Mouse (Mus musculus) C2C12 (cell line): ENCODE data around the gene Pla2g5. TPM values are rescaled to one million over a fixed set of nuclear protein-coding genes. Genes with fewer than 3 reads are reported as not detected.

Source experiments
- H3K27me3 ChIP-seq: one replicate; pipeline ENCODE4 v1.6.1; 2011; ENCODE audit not compliant: control insufficient read depth, insufficient read depth, insufficient read length
- H3K36me3 ChIP-seq: one replicate; pipeline ENCODE4 v1.6.1; 2011; ENCODE audit not compliant: control insufficient read depth, insufficient read depth
- H3K4me3 ChIP-seq: one replicate; pipeline ENCODE4 v1.5.1; 2011; ENCODE audit warnings: mild to moderate bottlenecking, control low read depth; ENCODE audit not compliant: poor library complexity, insufficient read depth, severe bottlenecking
- H3K79me2 ChIP-seq: one replicate; pipeline ENCODE4 v1.6.1; 2011; ENCODE audit not compliant: control insufficient read depth, insufficient read depth
- H3K79me3 ChIP-seq: one replicate; pipeline ENCODE4 v1.6.1; 2011; ENCODE audit warnings: low read depth, control low read depth
- H3ac ChIP-seq: one replicate; pipeline ENCODE3; 2011; ENCODE audit warnings: low read depth; ENCODE audit not compliant: control insufficient read depth, insufficient read length
- CEBPB ChIP-seq: IDR thresholded peaks from one replicate; pipeline ENCODE4 v1.6.1; 2011; ENCODE audit warnings: low read depth, mild to moderate bottlenecking, control low read depth, moderate library complexity
- CTCF ChIP-seq: IDR thresholded peaks from one replicate; pipeline ENCODE4 v1.5.1; 2011; ENCODE audit not compliant: control insufficient read depth, insufficient read depth, insufficient read length
- FOSL1 ChIP-seq: IDR thresholded peaks from one replicate; pipeline ENCODE4 v1.8.0; 2011; ENCODE audit warnings: mild to moderate bottlenecking, low read length; ENCODE audit not compliant: poor library complexity, insufficient read depth, severe bottlenecking
- MAX ChIP-seq: IDR thresholded peaks from one replicate; pipeline ENCODE4 v1.6.1; 2011; ENCODE audit warnings: mild to moderate bottlenecking, control low read depth
- MYOD1 ChIP-seq: IDR thresholded peaks from one replicate; pipeline ENCODE4 v1.6.1; 2011; ENCODE audit warnings: low read depth; ENCODE audit not compliant: control insufficient read depth, insufficient read length
- MYOG ChIP-seq: IDR thresholded peaks from one replicate; pipeline ENCODE4 v1.6.1; 2011; ENCODE audit not compliant: control insufficient read depth, insufficient read length; ENCODE audit errors: extremely low read depth
- USF1 ChIP-seq: IDR thresholded peaks from one replicate; pipeline ENCODE4 v1.6.1; 2011; ENCODE audit warnings: low read depth, mild to moderate bottlenecking, control low read depth, moderate library complexity
- polyA plus RNA-seq: library from polyadenylated mRNA; unstranded; fragments of >200 nt; fragmentation: generic; extraction: Trizol; gene quantifications from one replicate; pipeline ENCODE4 v1.2.1, GENCODE M21; 2012; ENCODE audit warnings: missing spikeins

Gene Pla2g5
- polyA plus RNA-seq, 1 experiment: 0.06 TPM

DNA sequence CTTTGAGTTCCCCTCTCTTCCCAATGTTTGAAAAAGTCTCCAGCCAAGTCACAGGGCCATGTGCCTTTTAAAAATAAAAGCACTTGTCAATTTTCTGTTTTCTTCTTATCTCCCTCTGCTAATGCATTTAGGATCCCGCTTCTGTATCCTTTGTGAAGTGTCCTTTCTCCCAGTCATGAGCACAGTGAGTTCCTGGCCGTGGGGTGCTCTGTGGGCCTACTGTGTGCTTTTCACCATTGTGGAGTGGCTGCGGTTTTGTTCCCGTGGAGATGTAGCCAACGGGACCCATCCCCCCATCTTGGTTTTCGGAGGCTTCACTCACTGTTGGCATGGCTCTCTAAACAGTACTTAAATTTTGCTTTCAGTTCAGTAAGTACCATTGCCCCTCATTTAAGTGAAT is 2.7 kb upstream of the Pla2g5 start:
- Histone ChIP-seq H3K79me2 (no peaks in the 10 kb centered on the region), H3K4me3 (no peak overlapping the region), H3ac (no peak overlapping the region), H3K36me3 (no peaks in the 10 kb centered on the region), H3K79me3 (no peaks in the 10 kb centered on the region), H3K27me3 (no peaks in the 10 kb centered on the region)
- TF ChIP-seq MAX (no peak), MYOG (no peak), MYOD1 (no peak), FOSL1 (no peak), CTCF (no peak), CEBPB (no peak), USF1 (no peak)

DNA sequence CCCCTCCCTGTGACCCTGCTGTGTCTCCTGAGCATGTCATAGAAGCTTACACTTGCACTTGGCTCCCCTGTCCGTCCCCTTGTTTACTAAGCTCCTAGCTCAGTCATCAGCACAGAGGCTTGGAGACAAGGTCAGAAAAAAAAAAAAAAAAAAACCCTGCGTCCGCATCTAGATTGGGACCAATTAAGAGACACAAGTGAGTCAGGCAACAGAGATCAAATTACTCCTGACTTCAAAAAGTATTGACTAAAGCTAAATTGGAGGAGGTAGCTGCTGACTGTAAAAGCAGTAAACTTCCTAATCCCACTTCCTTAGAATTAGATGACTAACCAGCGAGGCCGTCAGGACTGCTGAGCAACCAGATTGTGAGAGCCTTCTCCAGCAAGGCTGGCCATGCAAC is 1.8 kb upstream of the Pla2g5 start:
- no peak for TF ChIP-seq USF1
- TF ChIP-seq CTCF: no peak
- peak; percentile 22 for TF ChIP-seq FOSL1
- no peak for TF ChIP-seq CEBPB

DNA sequence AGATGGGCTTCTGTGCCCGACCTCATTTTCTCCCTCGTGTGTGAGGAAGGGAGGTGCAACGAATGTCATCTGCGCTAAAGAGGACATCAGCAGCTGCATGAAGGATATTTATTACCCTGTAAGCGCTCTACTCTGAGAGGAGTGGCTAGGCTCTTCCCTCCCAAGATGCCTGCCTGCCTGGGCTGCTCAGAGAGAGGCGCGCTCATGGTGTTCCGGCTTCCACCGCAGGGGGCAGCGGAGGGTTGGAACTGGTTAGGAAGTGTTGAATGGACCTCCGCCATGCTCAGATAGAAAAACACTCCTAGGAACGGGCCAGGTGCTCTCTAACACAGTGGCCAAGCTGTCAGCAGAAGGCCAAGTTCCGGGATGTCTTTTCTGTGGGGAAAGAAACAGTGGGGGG is 3.6 kb downstream of the Pla2g5 start:
- no peaks in the 10 kb centered on the region for H3K27me3 ChIP-seq
- no peaks in the 10 kb centered on the region for H3K36me3 ChIP-seq
- no peaks in the 10 kb centered on the region for H3K79me3 ChIP-seq
- H3K4me3 ChIP-seq: no peak overlapping the region
- no peak overlapping the region for H3ac ChIP-seq
- TF ChIP-seq CEBPB (no peak), MAX (no peak), USF1 (no peak), FOSL1 (no peak), MYOG (no peak), MYOD1 (no peak), CTCF (no peak)
- no peaks in the 10 kb centered on the region for H3K79me2 ChIP-seq

More for the DNA sequence above, 1.8 kb upstream of the Pla2g5 start:
- no peaks in the 10 kb centered on the region for H3K79me2 ChIP-seq
- H3ac ChIP-seq: peak overlapping the region; percentile 45
- H3K27me3 ChIP-seq: no peaks in the 10 kb centered on the region
- no peak overlapping the region for H3K4me3 ChIP-seq
- H3K79me3 ChIP-seq: no peaks in the 10 kb centered on the region
- H3K36me3 ChIP-seq: no peaks in the 10 kb centered on the region

DNA sequence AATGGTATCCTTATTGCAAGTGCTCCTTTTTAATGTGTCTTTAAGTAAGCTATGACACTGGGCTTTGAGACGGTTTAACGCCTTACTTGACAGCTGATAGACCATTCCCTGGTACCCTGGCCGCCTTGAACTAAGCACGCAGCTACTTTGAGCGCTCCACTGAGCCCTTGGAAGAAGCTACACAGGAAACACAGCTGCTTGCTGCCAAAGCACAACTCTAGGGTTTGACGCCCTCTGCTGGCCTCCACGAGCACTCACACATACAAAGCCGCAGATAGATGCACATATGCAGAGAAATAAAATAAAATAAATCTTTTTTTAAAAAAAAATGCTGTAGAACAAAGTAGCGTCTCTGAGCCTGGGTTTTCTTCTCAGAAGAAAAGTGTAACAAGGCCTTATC is 4.0 kb downstream of the Pla2g5 start:
- Histone ChIP-seq H3K4me3 (no peak overlapping the region), H3K79me3 (no peaks in the 10 kb centered on the region), H3ac (no peak overlapping the region), H3K36me3 (no peaks in the 10 kb centered on the region), H3K27me3 (no peaks in the 10 kb centered on the region), H3K79me2 (no peaks in the 10 kb centered on the region)
- TF ChIP-seq MYOD1 (no peak), MAX (no peak), USF1 (no peak), CTCF (no peak), CEBPB (no peak), MYOG (no peak), FOSL1 (no peak)

DNA sequence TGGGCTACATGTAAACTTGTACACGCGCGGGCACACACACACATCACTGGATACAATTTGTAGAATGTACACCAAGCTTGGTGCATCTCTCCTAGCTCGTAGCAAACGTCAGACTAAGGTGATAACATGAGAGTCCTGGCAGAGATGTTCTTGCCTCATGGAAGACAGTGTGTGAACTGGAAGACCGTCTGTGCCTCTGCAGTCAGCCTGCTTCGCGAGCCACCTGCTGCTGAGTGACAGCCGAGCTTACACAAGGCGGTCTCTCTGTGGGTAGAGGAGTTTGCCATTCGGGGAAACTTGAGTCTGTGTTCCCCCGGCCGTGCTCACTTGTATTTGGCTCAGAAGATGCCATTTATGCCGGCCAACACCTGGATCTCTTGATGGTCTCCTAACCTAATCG is 4.8 kb downstream of the Pla2g5 start:
- TF ChIP-seq CTCF (no peak), MYOD1 (no peak), USF1 (no peak), MAX (no peak), MYOG (no peak), CEBPB (no peak), FOSL1 (no peak)
- H3ac ChIP-seq: no peak overlapping the region
- H3K36me3 ChIP-seq: no peaks in the 10 kb centered on the region
- no peak overlapping the region for H3K4me3 ChIP-seq
- no peaks in the 10 kb centered on the region for H3K27me3 ChIP-seq
- H3K79me3 ChIP-seq: no peaks in the 10 kb centered on the region
- H3K79me2 ChIP-seq: no peaks in the 10 kb centered on the region

DNA sequence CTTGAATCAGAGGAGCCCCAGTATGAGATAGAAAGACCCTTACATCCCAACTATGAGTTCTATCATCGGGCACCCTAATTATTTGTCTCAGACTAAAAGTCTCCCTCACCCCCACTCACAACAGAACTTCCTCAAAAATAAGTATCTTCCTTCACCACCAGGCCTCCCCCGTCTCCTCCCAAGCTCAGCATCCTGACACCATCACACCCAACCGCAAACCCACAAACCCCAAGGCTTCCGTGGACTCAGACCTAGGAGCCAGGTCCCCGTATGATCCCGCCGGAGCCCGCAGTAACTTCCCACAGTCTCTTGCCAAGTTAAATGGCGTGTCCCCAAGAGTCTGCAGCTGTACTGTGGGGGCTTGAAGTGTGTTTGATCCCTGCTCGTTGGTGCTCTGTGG is 5.7 kb downstream of the Pla2g5 start:
- Histone ChIP-seq H3K79me3 (no peaks in the 10 kb centered on the region), H3K4me3 (no peak overlapping the region), H3ac (no peak overlapping the region), H3K79me2 (no peaks in the 10 kb centered on the region), H3K36me3 (no peaks in the 10 kb centered on the region), H3K27me3 (no peaks in the 10 kb centered on the region)
- TF ChIP-seq FOSL1 (no peak), MAX (no peak), CEBPB (no peak), CTCF (no peak), USF1 (no peak)
